In genomic region chr5:92384855-92385254, GRCm38 (mm10) we compare ENCODE assay signal across 12 mouse cellular contexts. TPM values are rescaled to one million over a fixed set of nuclear protein-coding genes. Genes with fewer than 3 reads are reported as not detected.
DNase-seq lines count a peak whose midpoint lies in the region; TF ChIP-seq lines count a peak whose summit lies in the region.
"Had no signal": no experiment of that assay in that cellular context is flagged by ENCODE, and none has a peak within 500 bp of the region (broad histone marks: within the 10 kb centered on the region; RNA-seq: fewer than 3 reads in every experiment).

No protein-coding gene starts in this region.

- H3K4me3 ChIP-seq in gastrocnemius, adult 2 months = no peak overlapping the region
- no peak overlapping the region for H3K4me3 ChIP-seq in embryonic facial prominence, embryonic 10.5 days
- no peak overlapping the region for H3K4me3 ChIP-seq in hindbrain, embryonic 10.5 days
- H3K4me3 ChIP-seq: intestine, embryonic 15.5 days had no signal

- no peaks in the 10 kb centered on the region for H3K36me3 ChIP-seq in embryonic facial prominence, embryonic 10.5 days (replicated peaks)
- no peaks in the 10 kb centered on the region for H3K36me3 ChIP-seq in hindbrain, embryonic 10.5 days
- H3K36me3 ChIP-seq: intestine, embryonic 15.5 days had no signal

- H3K27ac ChIP-seq in gastrocnemius, adult 2 months = peak overlapping the region; percentile 13
- H3K27ac ChIP-seq in embryonic facial prominence, embryonic 10.5 days (replicated peaks) = no peak overlapping the region
- no peak overlapping the region for H3K27ac ChIP-seq in hindbrain, embryonic 10.5 days
- H3K27ac ChIP-seq: intestine, embryonic 15.5 days had no signal

- 0 out of 2 replicates have a peak, but pooled peaks cover 8% of the 10 kb centered on the region for H3K4me1 ChIP-seq in embryonic facial prominence, embryonic 10.5 days
- H3K4me1 ChIP-seq in hindbrain, embryonic 10.5 days (replicated peaks) = peaks cover 13% of the 10 kb centered on the region; the same call in 1 of the 2 replicates

- 43% methylated on average over 7 of the region's 7 CpGs for WGBS in embryonic facial prominence, embryonic 10.5 days
- 48% methylated on average over 7 of the region's 7 CpGs for WGBS in hindbrain, embryonic 10.5 days

- H3K9me3 ChIP-seq in embryonic facial prominence, embryonic 10.5 days = no peaks in the 10 kb centered on the region
- H3K9me3 ChIP-seq in hindbrain, embryonic 10.5 days = no peaks in the 10 kb centered on the region
- H3K9me3 ChIP-seq: intestine, embryonic 15.5 days had no signal

- DNase-seq in gastrocnemius, adult 2 months = no peak
- no peak for DNase-seq in gastrocnemius, postnatal 14 days
- peak; percentile 11 for DNase-seq in spleen, adult 12 weeks (ENCODE audit: low spot score)
- no peak for DNase-seq in spleen, postnatal 14 days (ENCODE audit: low spot score in 2 of 2)
- peak; percentile 45 for DNase-seq in embryonic facial prominence, embryonic 10.5 days (ENCODE audit: low spot score)
- peak; percentile 48 for DNase-seq in thymus, postnatal 0 days (ENCODE audit: low spot score)
- no peak for DNase-seq in frontal cortex, postnatal 14 days (ENCODE audit: low spot score in 2 of 2)
- no peak for DNase-seq in hindbrain, embryonic 10.5 days (ENCODE audit: low spot score)
- DNase-seq: right cerebral cortex, adult 18-20 months had no signal

- TF ChIP-seq CTCF in gastrocnemius, adult 2 months (IDR thresholded peaks at IDR 0.05) = peak; percentile 69

- intact Hi-C loops in gastrocnemius, adult 2 months (cut with DNase I) = no loop called here
- intact Hi-C loops in gastrocnemius, postnatal 14 days (cut with DNase I; ENCODE audit: low total_unique reads) = loop anchor here (5.0 kb wide), 1 partner anchor 73 kb away; the partner anchor contains the start of gene Sdad1

- peaks cover 2% of the 10 kb centered on the region; the same call in 1 of the 2 replicates for H3K27me3 ChIP-seq in embryonic facial prominence, embryonic 10.5 days (replicated peaks; ENCODE audit: low read depth, poor library complexity, severe bottlenecking)
- peaks cover 2% of the 10 kb centered on the region for H3K27me3 ChIP-seq in hindbrain, embryonic 10.5 days (ENCODE audit: insufficient read depth, poor library complexity, severe bottlenecking)
- H3K27me3 ChIP-seq: intestine, embryonic 15.5 days had no signal

RNA-seq across cellular contexts. Expression of gene Cxcl10, which starts 36.2 kb away (rescaled TPM):
- not detected for total RNA-seq in gastrocnemius, adult 2 months (2021)
- total RNA-seq in gastrocnemius, postnatal 14 days (2021) = under 1 TPM; 0.29 to 0.51 TPM
- polyA plus RNA-seq in embryonic facial prominence, embryonic 10.5 days (2016; fragmentation: Nextera tagmentation; extraction: Ambion mirVana) = 0.14 TPM in 1 of 2 replicates, not detected in the other
- 96.0 and 127 TPM in 2 replicates for polyA plus RNA-seq in thymus, postnatal 0 days (2015; fragmentation: Nextera tagmentation; extraction: Ambion mirVana)
- polyA plus RNA-seq in hindbrain, embryonic 10.5 days (2016; fragmentation: Nextera tagmentation; extraction: Ambion mirVana) = 0.20 and 0.77 TPM in 2 replicates
- polyA plus RNA-seq: forebrain, embryonic 16.5 days had no signal

RNA-seq across cellular contexts. Expression of gene Nup54, which starts 50.2 kb away (rescaled TPM):
- total RNA-seq in gastrocnemius, adult 2 months (2021) = 10 to 100 TPM in 1 of 2 experiments, 1 to 10 TPM in 1; 8.9 to 12.5 TPM
- total RNA-seq in gastrocnemius, postnatal 14 days (2021) = 1 to 10 TPM; 8.9 to 9.9 TPM
- polyA plus RNA-seq in embryonic facial prominence, embryonic 10.5 days (2016; fragmentation: Nextera tagmentation; extraction: Ambion mirVana) = 72.6 and 76.2 TPM in 2 replicates
- 44.2 and 44.6 TPM in 2 replicates for polyA plus RNA-seq in thymus, postnatal 0 days (2015; fragmentation: Nextera tagmentation; extraction: Ambion mirVana)
- 52.7 and 65.8 TPM in 2 replicates for polyA plus RNA-seq in hindbrain, embryonic 10.5 days (2016; fragmentation: Nextera tagmentation; extraction: Ambion mirVana)

RNA-seq across cellular contexts. Expression of gene Art3, which starts 53.2 kb away (rescaled TPM):
- 100 to 1,000 TPM; 394 to 399 TPM for total RNA-seq in gastrocnemius, adult 2 months (2021)
- 100 to 1,000 TPM; 314 to 411 TPM for total RNA-seq in gastrocnemius, postnatal 14 days (2021)
- polyA plus RNA-seq in embryonic facial prominence, embryonic 10.5 days (2016; fragmentation: Nextera tagmentation; extraction: Ambion mirVana) = 1.4 and 1.6 TPM in 2 replicates
- 4.2 and 6.5 TPM in 2 replicates for polyA plus RNA-seq in thymus, postnatal 0 days (2015; fragmentation: Nextera tagmentation; extraction: Ambion mirVana)
- polyA plus RNA-seq in hindbrain, embryonic 10.5 days (2016; fragmentation: Nextera tagmentation; extraction: Ambion mirVana) = 1.6 and 2.7 TPM in 2 replicates

RNA-seq across cellular contexts. Expression of gene Cxcl9, which starts 57.0 kb away (rescaled TPM):
- total RNA-seq in gastrocnemius, adult 2 months (2021) = under 1 TPM; 0.10 to 0.45 TPM
- total RNA-seq in gastrocnemius, postnatal 14 days (2021) = 1 to 10 TPM in 1 of 2 experiments, under 1 TPM in 1; 0.90 to 1.4 TPM
- not detected in 2 replicates for polyA plus RNA-seq in embryonic facial prominence, embryonic 10.5 days (2016; fragmentation: Nextera tagmentation; extraction: Ambion mirVana)
- polyA plus RNA-seq in thymus, postnatal 0 days (2015; fragmentation: Nextera tagmentation; extraction: Ambion mirVana) = 2.9 and 4.2 TPM in 2 replicates
- not detected in 2 replicates for polyA plus RNA-seq in hindbrain, embryonic 10.5 days (2016; fragmentation: Nextera tagmentation; extraction: Ambion mirVana)
- polyA plus RNA-seq: forebrain, embryonic 16.5 days; intestine, embryonic 15.5 days; lung, embryonic 16.5 days had no signal

Comparison
In these comparisons a context has a peak if more than half of its experiments do, and no peak if none do; other contexts are left out.
1. DNase-seq: peak in spleen, adult 12 weeks (single experiment), embryonic facial prominence, embryonic 10.5 days (single experiment) and thymus, postnatal 0 days (single experiment); none in gastrocnemius, adult 2 months (single experiment), gastrocnemius, postnatal 14 days (single experiment), spleen, postnatal 14 days (0 of 2), frontal cortex, postnatal 14 days (0 of 2) and hindbrain, embryonic 10.5 days (single experiment).
2. RNA of gene Cxcl10, which starts 36.2 kb away (polyA plus RNA-seq): 96.0 to 127 TPM in thymus, postnatal 0 days; 0.20 to 0.77 TPM in hindbrain, embryonic 10.5 days and 0.14 TPM in embryonic facial prominence, embryonic 10.5 days; every median in the first group is over 10 times any median in the second.